Mouse (Mus musculus) ES-E14 (cell line): ENCODE measurements at regions not wholly inside any gene's neighbourhood (a gene's known extent, or its start where the extent isn't known, plus 50 kb on each side); places are given as distances from the start of the nearest gene placed in this dataset.

Experiments used
- DNase-seq: peaks from one replicate; pipeline ENCODE4 v3.0.0-alpha.2; 2013; ENCODE audit warnings: low read depth, low spot score
- H3K27ac ChIP-seq: 2 replicates; pipeline ENCODE4 v1.5.1; 2012; ENCODE audit warnings: low read depth, mild to moderate bottlenecking, low read length, moderate library complexity, mixed read lengths; ENCODE audit not compliant: poor library complexity, insufficient read depth, severe bottlenecking
- H3K36me3 ChIP-seq: 2 replicates; pipeline ENCODE4 v1.6.1; 2012; ENCODE audit warnings: mild to moderate bottlenecking, low read length, moderate library complexity, mixed read lengths; ENCODE audit not compliant: control insufficient read depth, poor library complexity, insufficient read depth, severe bottlenecking
- H3K4me1 ChIP-seq, 2 experiments: fragments of 150-350 bp in 1 of 2; sonication (generic) in 1 of 2; 2 replicates each; pipeline ENCODE4 v1.6.1; 2012; ENCODE audit warnings: low read length in 2 of 2, mild to moderate bottlenecking in 1 of 2, mixed read lengths in 1 of 2; ENCODE audit not compliant: control insufficient read depth in 2 of 2, insufficient read depth in 2 of 2, poor library complexity in 1 of 2
- H3K4me3 ChIP-seq, 2 experiments: fragments of 150-350 bp in 1 of 2; sonication (generic) in 1 of 2; 2 replicates each; pipeline ENCODE4 v1.5.1; 2012; ENCODE audit warnings: low read length in 2 of 2, low read depth in 1 of 2, mild to moderate bottlenecking in 1 of 2, mixed read lengths in 1 of 2; ENCODE audit not compliant: insufficient read depth in 1 of 2, poor library complexity in 1 of 2, severe bottlenecking in 1 of 2
- H3K9ac ChIP-seq: 2 replicates; pipeline ENCODE4 v1.6.1; 2012; ENCODE audit warnings: low read depth, mild to moderate bottlenecking, low read length, mixed read lengths; ENCODE audit not compliant: poor library complexity, insufficient read depth, severe bottlenecking
- H3K9me3 ChIP-seq: fragments of 150-350 bp; sonication (generic); 2 replicates; pipeline ENCODE4 v1.6.1; 2012; ENCODE audit warnings: low read depth, mild to moderate bottlenecking, low read length; ENCODE audit not compliant: control insufficient read depth, insufficient read depth
- CHD2 ChIP-seq: IDR thresholded peaks from 2 replicates; pipeline ENCODE4 v1.6.1; 2014; ENCODE audit warnings: mild to moderate bottlenecking, low read depth, low read length, inconsistent platforms
- HCFC1 ChIP-seq: IDR thresholded peaks from 2 replicates; pipeline ENCODE4 v1.6.1; 2012; ENCODE audit warnings: low read length, inconsistent platforms, borderline replicate concordance; ENCODE audit not compliant: insufficient read depth
- MAFK ChIP-seq: IDR thresholded peaks from 2 replicates; pipeline ENCODE4 v1.6.1; 2014; ENCODE audit warnings: mild to moderate bottlenecking, low read depth, low read length, inconsistent platforms; ENCODE audit not compliant: insufficient read depth
- ZC3H11A ChIP-seq: IDR thresholded peaks from 2 replicates; pipeline ENCODE4 v1.6.1; 2012; ENCODE audit warnings: low read depth, mild to moderate bottlenecking, inconsistent platforms, low read length, borderline replicate concordance
- ZNF384 ChIP-seq: IDR thresholded peaks from 2 replicates; pipeline ENCODE4 v1.6.1; 2012; ENCODE audit warnings: low read depth, low read length, inconsistent platforms
- in situ Hi-C, 2 experiments: fragments of 600-800 bp; cut with MboI; formaldehyde crosslinking; loops; one replicate each; pipeline ENCODE4 v1.15.1; 2025; ENCODE audit warnings: low sequenced_read_pairs in 2 of 2, inconsistent platforms in 1 of 2; ENCODE audit not compliant: unreplicated experiment in 2 of 2

DNA sequence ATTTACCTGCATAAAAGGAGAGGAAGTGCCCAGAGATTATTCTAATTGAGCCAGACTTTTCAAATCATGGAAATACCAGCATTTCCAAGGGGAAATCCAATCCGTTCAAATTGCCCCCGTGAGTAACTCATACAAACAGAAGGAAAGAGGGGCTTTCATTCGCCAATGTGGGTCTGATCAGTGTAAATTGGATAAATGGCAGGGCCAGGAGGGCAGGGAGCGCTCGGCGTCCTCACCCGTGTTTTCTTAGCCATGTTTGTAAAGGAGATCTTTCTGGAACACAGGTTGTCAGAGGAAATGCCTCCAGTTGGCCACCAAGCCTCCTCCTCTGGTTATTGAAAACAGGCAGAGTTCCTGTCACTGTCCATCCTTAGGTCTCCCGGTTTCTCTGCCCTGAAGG is 286.1 kb downstream of the Mycn start:
- DNase-seq: no peak
- peaks cover 0 to 2% of the 10 kb centered on the region in 2 experiments; a peak in 1 of 4 replicates for H3K4me1 ChIP-seq
- TF ChIP-seq ZNF384 (no peak), HCFC1 (no peak), CHD2 (no peak), MAFK (no peak), ZC3H11A (no peak)
- H3K36me3 ChIP-seq: no peaks in the 10 kb centered on the region
- in situ Hi-C loops: no loop called here
- no peak overlapping the region for H3K27ac ChIP-seq
- H3K9ac ChIP-seq: no peak overlapping the region
- no peak overlapping the region for H3K4me3 ChIP-seq
- H3K9me3 ChIP-seq: 0 out of 2 replicates have a peak, but pooled peaks cover 4% of the 10 kb centered on the region

DNA sequence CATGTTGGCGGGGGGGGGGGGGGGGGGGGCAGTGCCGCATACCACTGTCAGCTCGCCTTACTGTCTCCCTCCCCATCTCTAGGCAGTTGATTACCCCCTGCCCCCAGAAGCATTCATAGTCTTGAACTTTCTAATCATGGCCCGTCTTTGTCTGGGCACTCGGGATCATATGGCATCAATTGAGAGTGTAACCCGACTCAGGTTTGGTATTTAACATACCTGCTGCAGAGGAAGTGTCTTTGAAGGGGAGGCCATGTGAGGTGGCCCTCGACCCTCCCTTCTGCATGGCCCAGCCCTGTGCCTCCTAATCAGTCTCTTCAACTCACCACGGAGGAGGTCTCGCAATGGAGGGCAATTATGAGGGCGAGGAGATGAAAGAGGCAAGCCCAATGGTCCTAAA is 286.5 kb downstream of the Mycn start:
- H3K4me1 ChIP-seq: peaks cover 0 to 2% of the 10 kb centered on the region in 2 experiments; a peak in 1 of 4 replicates
- no peak for TF ChIP-seq HCFC1
- TF ChIP-seq CHD2: no peak
- no peak for TF ChIP-seq MAFK
- no peak for TF ChIP-seq ZC3H11A
- TF ChIP-seq ZNF384: no peak
- H3K36me3 ChIP-seq: no peaks in the 10 kb centered on the region
- no peak for DNase-seq
- H3K27ac ChIP-seq: no peak overlapping the region
- in situ Hi-C loops: no loop called here
- no peak overlapping the region for H3K4me3 ChIP-seq
- 0 out of 2 replicates have a peak, but pooled peaks cover 4% of the 10 kb centered on the region for H3K9me3 ChIP-seq
- no peak overlapping the region for H3K9ac ChIP-seq

DNA sequence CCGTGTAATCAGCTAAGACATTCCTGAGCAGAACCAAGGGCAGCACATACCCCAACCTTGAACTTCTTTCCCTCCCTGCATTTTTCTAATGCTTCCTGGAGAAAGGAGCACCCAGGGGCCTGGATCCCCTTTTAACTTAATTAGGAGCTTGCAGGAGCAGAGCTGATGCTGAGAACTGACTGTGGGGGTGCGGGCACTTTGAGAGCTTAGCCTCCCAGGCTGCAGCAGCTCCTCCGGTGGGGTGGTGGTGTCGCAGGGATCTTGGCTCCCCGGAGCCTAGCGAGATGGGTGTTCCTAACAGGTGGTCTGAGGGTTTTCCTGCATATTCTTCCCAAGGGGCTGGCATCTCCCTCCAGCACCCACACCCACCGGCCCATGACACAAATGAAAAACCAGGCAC is 289.4 kb downstream of the Mycn start:
- Histone ChIP-seq H3K4me3 (no peak overlapping the region), H3K36me3 (no peaks in the 10 kb centered on the region), H3K9me3 (no peaks in the 10 kb centered on the region), H3K27ac (no peak overlapping the region), H3K4me1 (peaks cover 0 to 2% of the 10 kb centered on the region in 2 experiments; a peak in 1 of 4 replicates), H3K9ac (no peak overlapping the region)
- no peak for DNase-seq
- no peak for TF ChIP-seq ZNF384
- in situ Hi-C loops: no loop called here

DNA sequence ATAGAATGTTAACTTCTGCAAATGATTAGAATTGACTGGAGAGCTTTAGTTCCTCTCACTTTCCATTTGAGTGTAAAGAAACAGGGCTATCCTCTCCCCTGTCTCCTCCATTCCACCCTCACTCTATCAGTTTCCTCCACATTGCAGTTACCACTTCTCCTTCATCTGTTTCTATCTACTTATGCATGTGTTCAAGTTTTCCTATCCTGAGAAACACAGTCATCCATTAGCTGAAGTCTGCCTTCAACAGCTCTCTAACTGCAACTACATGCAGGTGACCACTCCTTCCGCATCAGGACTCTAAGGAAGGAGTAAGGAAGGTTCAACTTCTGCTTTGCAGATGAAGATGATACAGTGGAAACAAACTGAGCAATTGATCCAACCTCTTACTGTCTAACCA is 291.4 kb downstream of the Mycn start:
- TF ChIP-seq ZC3H11A (no peak), HCFC1 (no peak), CHD2 (no peak), MAFK (no peak), ZNF384 (no peak)
- in situ Hi-C loops: no loop called here
- H3K9me3 ChIP-seq: no peaks in the 10 kb centered on the region
- no peak overlapping the region for H3K4me3 ChIP-seq
- H3K36me3 ChIP-seq: no peaks in the 10 kb centered on the region
- DNase-seq: no peak
- no peak overlapping the region for H3K9ac ChIP-seq
- no peak overlapping the region for H3K27ac ChIP-seq
- peaks cover 0 to 2% of the 10 kb centered on the region in 2 experiments; a peak in 1 of 4 replicates for H3K4me1 ChIP-seq

DNA sequence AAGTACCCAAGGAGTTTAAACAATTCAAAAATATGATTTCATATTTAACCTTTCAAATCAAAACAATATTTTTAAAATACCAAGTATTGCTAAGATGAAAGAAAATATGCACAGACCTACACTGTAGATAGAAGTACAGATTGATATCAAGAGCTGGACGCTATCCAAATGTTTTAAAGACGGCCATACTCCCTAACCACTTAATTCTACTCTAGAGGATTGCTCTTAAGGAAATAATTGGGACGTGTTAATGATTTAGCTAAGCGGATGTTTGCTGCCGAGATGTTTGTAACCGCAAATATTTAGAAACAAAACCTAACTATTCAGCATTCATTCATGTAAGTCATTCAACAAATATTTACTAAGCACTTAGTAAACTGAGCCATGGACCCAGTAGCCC is 294.2 kb downstream of the Mycn start:
- in situ Hi-C loops: no loop called here
- DNase-seq: no peak
- TF ChIP-seq CHD2 (no peak), MAFK (no peak), ZNF384 (no peak), HCFC1 (no peak), ZC3H11A (no peak)

More for the DNA sequence above, 294.2 kb downstream of the Mycn start:
- Histone ChIP-seq H3K9ac (no peak overlapping the region), H3K9me3 (no peaks in the 10 kb centered on the region), H3K4me3 (no peak overlapping the region), H3K36me3 (no peaks in the 10 kb centered on the region), H3K27ac (no peak overlapping the region), H3K4me1 (no peaks in the 10 kb centered on the region)
